Mouse (Mus musculus) liver, embryonic 14.5 days (tissue): ENCODE measurements around the gene Dnah14.

ENCODE experiments used
- CTCF ChIP-seq: IDR thresholded peaks from 2 replicates; pipeline ENCODE4 v1.5.1; 2016; ENCODE audit warnings: antibody characterized with exemption, low read depth, control low read depth
- EP300 ChIP-seq: IDR thresholded peaks from 2 replicates; pipeline ENCODE4 v1.6.1; 2016; ENCODE audit warnings: antibody characterized with exemption, low read depth

- no peak for TF ChIP-seq EP300
- no peak for TF ChIP-seq CTCF
Measured at GRCm38 (mm10) chr1:181811481-181812223, 235.3 kb downstream of the Dnah14 start.
